Mouse (Mus musculus) megakaryocyte progenitor cell, adult 5-6 weeks (primary cell): ENCODE measurements at regions not wholly inside any gene's neighbourhood (a gene's known extent, or its start where the extent isn't known, plus 50 kb on each side); places are given as distances from the start of the nearest gene placed in this dataset.
"Not testable (repeated sequence)": the region's sequence is repeated elsewhere in the genome, so short reads cannot be mapped to it uniquely, and the experiment has no call there.

Experiments used
- ATAC-seq: replicated peaks from 2 replicates; pipeline ENCODE4 v1.8.0; 2016; ENCODE audit warnings: mild to moderate bottlenecking, moderate TSS enrichment, inconsistent platforms; ENCODE audit not compliant: poor library complexity

DNA sequence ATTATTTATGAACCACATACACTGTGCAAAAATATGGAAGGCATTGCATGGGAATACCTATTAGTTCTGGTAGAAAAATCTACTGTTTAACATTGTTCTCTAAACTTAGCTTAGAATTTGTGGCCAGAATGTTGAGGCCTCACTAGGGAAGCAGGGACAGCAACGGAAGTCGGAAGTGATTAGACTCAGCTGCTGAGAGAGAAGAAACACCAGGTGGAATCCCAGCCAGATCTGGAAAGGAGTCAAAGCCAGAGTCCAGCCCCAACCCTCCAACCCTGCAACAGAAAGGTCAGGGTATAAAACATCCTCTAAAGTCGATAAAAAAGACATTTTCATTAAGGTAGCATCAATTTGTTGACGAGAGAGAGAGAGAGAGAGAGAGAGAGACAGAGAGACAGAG lies 258.9 kb downstream of the Pou4f1 start:
- no peak for ATAC-seq

DNA sequence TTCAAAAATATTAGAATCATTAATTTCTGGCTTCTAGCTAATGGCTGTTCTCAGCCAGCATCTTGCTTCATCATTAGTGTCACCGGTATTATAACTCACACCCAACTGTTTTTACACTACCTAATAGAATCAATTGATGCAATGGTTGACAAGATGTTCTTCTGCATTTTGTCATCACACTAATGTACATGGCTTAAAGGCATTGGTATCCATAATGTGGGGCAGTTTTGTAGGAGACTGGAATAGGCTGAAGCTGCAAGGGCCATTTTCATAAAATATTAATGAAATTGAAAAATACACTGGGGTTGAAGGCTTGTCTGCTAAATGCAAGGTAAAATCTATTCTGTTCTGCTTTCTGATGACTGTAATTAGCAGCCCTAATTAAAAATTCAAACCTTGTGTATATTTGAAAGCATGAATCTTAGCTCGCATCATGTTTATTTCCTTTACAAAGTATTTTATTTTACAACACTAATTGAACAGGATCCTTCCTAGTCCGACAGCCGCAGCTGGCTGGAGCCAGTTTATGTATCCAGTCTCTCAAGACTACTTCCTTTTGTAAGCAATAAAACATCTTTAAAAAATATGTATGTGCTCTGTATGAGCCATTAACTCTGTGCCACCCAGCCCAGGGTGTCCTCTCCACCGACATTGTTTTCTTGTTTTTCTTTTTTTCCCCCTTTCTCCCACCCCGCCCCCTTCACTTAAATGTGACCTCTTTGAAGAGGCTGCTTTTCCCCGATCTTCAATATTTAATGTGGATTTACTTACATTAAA lies 259.6 kb downstream of the Pou4f1 start:
- ATAC-seq, result no peak

DNA sequence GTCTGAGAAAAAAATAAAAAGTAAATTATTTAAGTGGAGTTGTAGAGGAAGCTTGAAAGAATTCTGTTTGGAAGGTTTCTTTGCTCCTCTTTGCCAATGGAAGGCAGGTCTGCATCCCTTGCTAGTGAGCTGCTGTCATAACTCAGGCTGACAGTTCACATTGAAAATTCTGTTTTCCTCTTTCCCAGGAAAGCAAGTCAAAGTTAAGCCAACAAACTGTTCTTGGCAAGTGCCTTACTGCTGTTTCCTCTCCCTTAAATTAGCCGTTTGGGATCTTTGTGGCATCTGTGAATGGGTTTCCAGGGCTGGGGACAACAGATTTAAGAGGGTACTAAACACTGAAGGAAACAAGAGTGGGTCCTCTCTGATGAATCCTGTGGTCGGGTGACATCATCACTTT lies 261.2 kb downstream of the Pou4f1 start:
- no peak for ATAC-seq

DNA sequence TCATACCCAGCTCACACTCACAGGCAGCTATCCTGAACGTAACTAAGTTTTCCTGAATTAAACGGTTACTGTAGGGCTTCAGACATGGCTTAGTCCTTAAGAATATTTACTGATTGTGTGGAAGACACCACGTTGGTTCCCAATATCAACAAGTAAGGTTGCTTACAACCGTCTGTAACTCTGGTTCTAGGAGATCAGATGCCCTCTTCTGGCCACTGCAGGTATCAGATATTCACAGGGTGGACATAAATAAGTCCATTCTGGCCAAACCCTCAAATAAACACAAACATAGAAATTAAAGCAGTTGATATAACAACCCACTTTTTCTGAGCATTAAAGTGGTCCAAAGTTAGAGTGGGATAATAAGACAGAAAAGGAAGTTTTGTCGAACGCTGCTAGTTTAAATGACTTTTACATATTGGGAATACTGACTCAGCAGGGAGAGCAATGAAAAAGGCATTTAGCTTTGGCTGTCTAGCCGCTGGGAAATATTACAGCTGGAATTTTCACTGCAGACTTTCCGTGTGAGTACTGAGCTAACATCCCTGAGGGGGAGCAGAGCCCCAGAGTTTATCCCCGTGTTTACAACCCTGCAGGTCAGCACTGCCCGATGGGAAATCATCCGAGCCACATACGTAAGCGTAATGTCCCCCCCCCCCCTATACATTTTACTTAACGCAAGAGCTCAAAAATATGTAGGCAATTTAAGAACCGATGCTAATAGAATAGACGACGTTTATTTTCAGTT lies 264.4 kb downstream of the Pou4f1 start:
- peak; percentile 66 for ATAC-seq

DNA sequence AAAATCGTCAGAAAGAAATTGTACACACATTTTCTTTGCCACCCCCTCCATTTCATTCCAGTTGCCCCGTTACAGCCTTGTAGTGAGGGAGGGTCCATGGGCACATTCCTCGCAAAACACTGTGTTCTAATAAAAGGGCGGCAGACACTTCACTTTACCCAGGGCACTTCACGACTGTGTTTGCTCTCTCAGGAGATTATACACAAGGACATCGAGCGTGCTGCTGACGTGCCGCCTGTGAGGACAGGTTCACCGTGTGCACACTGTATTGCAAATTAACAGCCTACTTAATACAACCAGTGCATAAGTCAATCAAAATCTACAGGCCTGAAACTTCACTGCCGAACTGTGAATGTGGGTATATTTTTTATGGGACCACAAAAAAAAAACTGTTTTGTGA lies 274.6 kb downstream of the Pou4f1 start:
- no peak for ATAC-seq

DNA sequence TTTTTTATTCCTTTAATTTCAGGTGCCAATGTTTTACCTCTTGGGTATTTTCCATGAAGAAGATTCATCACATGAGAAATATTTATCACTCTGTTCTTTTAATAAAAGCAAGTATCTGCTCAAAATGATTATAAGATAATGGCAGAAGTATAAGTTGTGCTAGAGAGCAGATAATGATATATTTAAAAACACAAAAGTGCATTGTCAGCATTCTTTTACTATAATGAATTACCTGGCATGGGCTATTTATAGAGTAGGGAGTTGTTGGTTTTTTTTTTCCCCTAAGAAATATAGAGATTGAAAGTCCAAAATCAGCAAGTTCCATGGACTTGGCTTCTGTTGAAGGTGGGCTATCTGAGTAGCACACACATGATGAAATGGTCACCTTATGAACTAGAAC lies 292.7 kb downstream of the Pou4f1 start:
- no peak for ATAC-seq

DNA sequence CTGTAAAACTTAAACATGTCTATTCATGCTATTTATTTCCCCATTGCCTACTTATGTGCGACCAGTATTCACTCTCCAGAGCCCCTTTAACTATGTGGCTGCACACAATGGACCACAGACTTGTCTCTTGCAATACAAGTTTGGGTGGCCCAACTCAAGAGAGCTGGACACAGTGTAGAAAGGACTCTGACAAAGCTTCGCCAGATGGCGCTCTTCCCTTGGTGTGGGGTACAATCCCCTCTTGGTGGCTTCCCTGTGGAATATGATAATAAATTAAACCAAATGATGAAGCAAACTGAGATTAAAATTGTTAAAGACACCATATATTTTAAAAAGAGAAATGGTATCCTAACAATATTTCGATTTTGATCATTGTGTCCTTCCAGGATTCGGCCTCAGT lies 302.6 kb upstream of the Ednrb start:
- ATAC-seq, result no peak

DNA sequence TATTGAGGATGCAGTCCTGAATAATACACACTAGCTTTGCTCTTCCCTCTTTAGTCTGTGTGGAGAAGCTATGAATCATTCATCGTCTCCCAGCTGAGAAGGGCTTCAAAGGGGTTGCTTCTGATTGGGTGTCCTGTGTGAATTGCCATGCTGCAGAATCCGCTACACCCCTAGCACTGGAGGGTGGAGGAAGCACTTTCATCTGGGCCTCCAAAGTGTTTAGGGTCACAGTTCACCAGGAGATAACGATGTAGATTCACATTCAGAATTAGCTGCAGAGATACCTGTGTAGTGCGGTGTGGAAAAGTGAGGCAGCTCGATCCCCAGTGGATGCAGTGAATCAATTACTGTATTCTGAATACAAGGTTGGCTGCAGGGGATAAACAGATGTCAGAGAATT lies 301.2 kb upstream of the Ednrb start:
- ATAC-seq, result no peak

DNA sequence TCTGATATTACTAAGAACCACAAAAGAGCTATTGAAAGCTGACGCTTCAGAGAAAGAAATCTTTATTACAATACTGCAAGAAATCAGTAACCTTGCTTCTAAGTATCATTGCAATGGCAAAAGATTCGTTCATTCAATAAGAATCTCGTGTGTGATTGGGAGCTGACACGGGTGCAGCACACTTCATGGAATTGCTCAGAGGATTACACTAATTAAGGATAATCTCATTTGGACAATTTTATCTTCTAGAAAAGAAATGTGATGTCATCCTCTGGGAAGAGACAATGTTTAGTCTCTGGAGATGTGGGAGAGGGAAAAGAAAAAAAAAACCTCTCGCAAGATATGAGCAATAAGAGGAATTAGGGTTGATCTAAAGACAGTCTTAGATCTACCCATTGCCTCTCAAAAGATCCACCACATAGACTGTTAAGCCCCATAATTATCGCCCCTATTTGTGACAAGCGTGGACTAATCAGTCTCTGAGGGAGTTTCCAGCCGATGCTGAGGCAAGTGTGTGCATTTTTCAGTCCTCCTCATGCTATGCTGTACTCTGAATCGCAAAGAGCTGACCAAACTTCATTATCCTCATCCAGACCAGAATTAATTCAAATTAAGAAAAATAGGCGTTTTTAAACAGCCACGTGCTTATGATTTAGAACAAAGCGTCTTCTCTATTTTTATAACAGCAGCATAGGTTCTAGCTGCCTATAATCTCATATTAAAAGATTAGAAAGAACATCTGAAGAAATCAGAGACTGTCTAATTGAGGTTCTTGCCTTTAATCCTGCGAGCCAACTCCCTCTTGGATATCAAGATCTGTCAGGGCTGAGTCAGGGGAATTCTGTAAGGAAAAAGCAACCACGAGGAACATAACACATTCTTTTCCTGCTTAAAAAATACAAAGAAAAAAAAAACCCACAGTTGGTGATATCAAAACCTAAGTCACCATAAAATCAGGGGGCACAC lies 271.1 kb upstream of the Ednrb start:
- ATAC-seq, result no peak

DNA sequence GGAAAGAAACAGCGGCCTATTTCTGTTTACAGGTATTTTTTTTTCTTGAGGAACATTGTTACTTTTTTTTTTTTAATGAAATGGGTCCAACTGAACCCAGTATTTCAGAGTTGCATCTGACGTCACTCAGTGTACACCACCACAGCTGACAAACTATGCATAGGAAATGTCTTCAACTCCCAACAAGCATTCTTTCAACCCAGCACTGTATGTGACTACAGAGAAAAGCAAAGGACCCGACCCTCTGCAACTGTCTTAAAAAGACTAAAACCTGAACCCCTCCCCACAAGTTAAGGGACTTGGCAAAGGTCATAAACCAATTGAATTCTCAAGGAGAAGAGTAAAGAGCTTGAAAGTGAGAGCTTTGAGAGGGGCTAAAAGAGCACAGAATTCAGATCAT lies 270.0 kb upstream of the Ednrb start:
- ATAC-seq, result no peak

DNA sequence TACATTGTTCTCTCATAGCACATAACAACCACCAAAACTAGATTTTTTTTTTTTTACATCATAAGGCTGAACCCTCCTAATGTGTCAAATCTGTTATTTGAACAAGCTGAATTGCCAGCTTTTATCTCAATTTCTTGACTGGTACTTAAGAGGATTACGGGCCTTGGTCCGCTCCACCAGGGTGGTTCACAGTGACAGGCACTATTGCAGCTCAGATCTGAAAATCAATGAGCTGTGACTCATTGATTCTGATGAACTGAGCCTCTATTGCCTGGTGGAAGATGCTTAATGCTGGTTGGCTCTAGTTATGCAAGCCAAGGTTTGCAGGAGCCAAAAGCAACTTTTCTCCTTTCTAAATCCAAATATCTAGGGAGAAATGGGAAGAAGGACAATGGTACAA lies 269.2 kb upstream of the Ednrb start:
- no peak for ATAC-seq

DNA sequence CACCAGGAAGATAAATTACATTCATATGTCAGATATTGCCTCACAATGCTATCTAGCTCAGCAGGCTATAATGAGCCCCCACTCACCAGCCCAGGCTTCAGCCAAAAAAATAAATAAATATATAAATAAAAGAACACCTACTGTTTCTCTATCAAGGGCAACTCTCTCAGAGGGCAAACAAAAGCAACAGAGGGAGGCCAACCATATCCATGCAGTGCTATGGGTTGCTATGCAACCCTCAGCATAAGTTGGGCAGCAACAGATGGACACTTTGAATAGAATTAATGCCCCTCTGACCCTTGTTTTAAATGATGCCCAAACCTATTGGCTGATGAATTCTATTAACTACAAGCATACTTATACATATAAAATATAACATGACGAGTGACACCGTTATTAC lies 242.2 kb upstream of the Ednrb start:
- ATAC-seq, result no peak

DNA sequence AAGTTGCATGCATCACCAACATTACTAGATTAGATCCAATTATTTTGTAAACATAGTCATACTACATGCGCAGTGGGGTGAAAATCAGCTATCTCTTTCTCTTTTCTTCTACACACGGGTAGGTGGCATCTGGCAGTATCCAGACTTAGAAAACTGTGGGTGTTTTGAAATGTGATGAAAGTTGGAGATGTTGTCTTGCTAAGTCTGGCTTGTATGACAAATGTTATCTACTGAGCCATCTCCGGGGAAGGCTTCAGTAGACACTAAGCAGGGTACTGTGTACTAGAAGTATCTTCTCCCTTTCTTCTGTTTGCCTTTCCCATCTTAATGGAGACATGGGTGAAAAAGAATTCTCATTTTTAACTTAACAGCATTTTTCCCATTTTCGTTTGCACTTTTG lies 220.0 kb upstream of the Ednrb start:
- ATAC-seq, result not testable (repeated sequence)

DNA sequence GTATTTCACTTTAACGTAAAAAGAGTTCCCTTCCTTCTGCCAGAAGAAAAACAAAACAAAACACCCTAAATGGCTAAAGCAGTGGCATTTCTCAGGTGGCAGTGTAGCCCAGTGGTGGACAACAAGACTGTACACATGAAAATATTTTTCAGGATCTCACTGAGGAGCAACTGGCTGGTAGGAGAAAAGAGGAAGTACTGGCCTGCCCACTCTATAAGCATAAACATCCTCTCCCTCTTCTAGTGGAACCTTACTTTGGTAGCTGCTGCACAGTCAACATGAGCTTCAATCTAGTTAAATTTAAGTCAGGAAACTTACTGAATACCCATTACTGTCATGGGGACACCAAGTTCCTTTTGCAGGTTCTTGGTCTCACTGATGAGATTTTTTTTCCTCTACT lies 209.5 kb upstream of the Ednrb start:
- peak; percentile 42; the same call in 1 of the 2 replicates for ATAC-seq

DNA sequence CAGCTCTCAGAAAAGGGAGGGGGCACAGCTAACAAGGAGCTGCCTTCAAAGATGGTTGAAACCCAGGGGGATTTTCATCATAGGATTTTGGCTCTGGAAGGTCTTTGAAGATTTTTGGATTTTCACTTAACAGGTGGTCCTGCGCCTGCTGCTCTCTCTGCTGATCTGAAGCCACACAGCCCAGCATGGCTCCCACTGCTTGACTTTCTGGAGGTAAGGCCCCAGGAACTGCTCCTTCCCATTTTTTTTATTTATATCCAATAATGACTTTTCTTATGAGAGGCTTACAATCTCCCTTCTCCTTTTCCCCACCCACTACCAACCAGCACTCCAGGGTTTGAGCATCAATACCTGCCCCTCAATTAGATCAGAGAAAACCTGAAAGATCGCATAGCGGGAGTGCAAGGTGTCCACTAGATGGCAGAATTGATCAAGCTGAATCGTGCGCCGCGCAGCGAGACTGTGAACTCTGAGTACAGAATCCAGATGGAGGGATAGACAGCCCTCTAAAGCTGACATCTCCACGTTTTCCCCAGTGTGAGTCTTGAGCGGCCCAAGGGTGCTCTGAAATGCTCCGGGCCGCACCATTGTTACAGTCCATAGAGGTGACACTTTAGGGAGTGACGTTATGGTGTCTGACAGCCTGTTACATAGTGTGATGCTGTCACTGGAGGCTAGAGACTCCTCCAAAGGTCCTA lies 194.6 kb upstream of the Ednrb start:
- ATAC-seq, result peak; percentile 96

DNA sequence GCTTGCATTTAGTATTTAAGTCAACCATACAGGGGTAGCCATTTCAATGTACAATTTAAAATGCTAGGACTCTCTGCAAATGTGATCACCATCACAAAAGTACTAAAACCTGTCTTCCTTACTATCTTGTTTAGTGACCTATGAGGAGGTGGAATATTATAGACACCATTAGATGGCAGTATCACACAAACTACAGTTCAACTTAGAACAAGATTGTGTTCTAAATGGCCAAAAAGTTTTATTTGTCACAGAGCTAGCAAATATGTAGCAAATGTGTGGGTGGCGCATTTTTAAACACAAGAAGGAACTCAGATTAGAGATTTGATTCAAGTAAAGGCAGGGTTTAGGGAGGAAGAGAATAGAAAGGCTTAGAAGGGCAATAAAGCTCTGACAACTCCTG lies 189.4 kb upstream of the Ednrb start:
- ATAC-seq, result peak; percentile 70

DNA sequence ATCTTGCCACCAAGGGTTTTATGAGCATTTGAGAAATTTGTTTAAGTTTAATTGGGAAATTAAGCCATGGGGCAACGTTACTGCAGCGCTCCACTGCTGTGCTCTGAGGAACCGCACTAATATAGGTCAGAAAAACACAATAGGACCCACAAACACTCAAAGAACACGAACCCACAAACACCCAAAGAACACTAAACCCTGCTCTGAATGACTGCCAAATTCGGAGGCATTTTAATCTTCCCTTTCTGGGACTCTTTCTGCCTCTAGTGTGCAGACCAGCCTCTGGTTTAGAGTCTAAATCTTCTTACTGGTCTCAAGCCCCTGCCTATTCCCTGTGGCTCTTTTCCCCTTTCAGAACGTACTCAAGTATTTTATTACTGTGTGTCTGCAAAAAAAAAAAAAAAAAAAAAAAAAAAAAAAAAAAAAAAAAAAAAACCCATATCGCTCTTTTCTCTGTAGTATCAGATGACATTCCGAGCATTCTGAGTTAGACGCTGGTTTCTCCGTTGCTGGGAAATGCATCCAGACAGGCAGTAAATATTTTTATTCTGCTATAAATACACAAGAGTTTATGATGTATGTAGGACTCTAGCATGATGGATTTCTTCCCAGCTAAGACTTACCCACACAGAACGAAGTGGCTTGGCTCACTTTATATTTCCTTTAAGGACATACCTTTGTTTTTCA lies 186.7 kb upstream of the Ednrb start:
- no peak for ATAC-seq

DNA sequence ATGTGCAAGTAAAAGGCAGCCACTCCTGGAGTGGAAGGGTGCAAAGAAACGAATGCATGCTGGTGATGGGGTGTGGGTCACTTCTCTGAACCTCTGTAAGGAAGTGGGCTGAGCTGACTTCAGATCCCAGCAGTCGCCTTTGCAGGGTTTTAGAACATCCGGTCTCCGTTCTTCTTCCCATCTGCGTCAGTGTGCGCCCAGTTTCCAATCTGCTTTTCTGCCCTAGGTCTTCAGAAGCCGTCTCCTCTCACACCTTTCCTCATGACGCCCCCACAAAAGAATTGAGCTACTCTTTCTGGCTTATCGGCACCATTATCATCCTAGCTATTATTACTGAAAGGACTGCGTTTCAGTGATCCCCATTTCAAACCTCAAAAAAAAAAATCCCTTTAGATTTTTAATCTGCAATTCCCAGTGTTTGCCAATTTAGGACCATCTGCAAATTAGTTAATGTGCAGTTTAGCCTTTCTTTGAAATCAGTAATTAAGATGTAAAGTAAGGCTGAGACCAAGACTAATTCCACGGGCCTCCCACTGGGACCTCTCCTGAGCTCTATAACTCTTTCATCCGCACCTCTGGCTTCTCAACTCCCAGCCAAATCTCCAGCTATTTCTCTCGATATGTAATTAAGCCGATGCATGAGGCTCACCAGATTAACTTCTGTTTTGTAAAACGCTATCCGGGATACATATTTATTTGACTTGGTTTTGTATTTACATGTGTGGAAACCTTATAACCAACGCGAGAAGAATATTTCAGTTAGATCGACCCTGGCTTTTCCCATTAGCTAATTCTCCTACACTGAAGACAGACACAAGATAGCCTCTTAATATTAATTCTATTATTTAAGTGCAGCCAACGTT lies 185.7 kb upstream of the Ednrb start:
- ATAC-seq, result peak; percentile 30; the same call in 1 of the 2 replicates

DNA sequence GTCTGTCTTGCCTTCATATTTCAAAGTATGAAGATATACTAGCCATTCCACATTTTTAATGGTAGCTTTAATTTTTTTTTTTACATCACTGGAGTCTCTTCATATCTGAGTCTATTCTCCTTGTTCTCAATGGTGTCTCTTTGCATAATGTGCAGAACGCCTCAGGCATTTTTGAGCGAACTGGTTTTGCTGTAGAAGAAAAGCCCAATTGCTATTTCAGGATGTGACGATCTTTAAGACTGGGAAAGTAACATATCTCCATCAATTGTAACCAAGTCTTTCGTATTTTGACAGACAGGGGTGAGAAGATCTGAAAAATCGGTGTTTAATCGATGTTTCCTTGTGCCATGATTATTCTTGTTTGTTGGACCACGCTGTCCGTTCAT lies 183.7 kb upstream of the Ednrb start:
- ATAC-seq, result no peak
